13 mouse cellular contexts compared by ENCODE assay signal in genomic region chr5:136312566-136312965, GRCm38 (mm10).
DNase-seq lines count a peak whose midpoint lies in the region; ATAC-seq and TF ChIP-seq lines count a peak whose summit lies in the region.
"Had no signal": no experiment of that assay in that cellular context is flagged by ENCODE, and none has a peak within 500 bp of the region (broad histone marks: within the 10 kb centered on the region; RNA-seq: fewer than 3 reads in every experiment).

No protein-coding gene starts in this region.

- H3K9ac ChIP-seq in stomach, embryonic 16.5 days (ENCODE audit: low read length) = no peak overlapping the region
- H3K9ac ChIP-seq in stomach, postnatal 0 days (ENCODE audit: low read length) = no peak overlapping the region
- H3K9ac ChIP-seq: embryonic facial prominence, embryonic 12.5 days had no signal

- H3K27ac ChIP-seq in stomach, embryonic 16.5 days (ENCODE audit: low read length) = 0 out of 2 replicates have a peak overlapping the region, but pooled peaks have one; percentile 1
- H3K27ac ChIP-seq in stomach, postnatal 0 days (replicated peaks) = no peak overlapping the region
- H3K27ac ChIP-seq: embryonic facial prominence, embryonic 12.5 days; heart, adult 2 months had no signal

- no peak for TF ChIP-seq EP300 in stomach, postnatal 0 days (optimal IDR thresholded peaks at IDR 0.05)

- no peak overlapping the region for H3K4me2 ChIP-seq in stomach, embryonic 16.5 days (ENCODE audit: low read depth, low read length)
- no peak overlapping the region for H3K4me2 ChIP-seq in stomach, postnatal 0 days (replicated peaks; ENCODE audit: low read depth)
- H3K4me2 ChIP-seq: embryonic facial prominence, embryonic 12.5 days; liver, embryonic 11.5 days; midbrain, embryonic 11.5 days had no signal

- peaks cover 4% of the 10 kb centered on the region for H3K4me1 ChIP-seq in stomach, embryonic 16.5 days (ENCODE audit: control insufficient read depth, insufficient read depth, low read length)
- no peaks in the 10 kb centered on the region for H3K4me1 ChIP-seq in stomach, postnatal 0 days (replicated peaks; ENCODE audit: control insufficient read depth, insufficient read depth)
- H3K4me1 ChIP-seq: embryonic facial prominence, embryonic 12.5 days had no signal

- DNase-seq in cerebellum, adult 11 months = peak; percentile 29
- DNase-seq in cerebellum, adult 8-10 months = no peak
- peak; percentile 23 to 55 for DNase-seq in kidney, postnatal 25 days
- no peak for DNase-seq in kidney, postnatal 4 days
- no peak for DNase-seq in stomach, postnatal 0 days (ENCODE audit: low spot score)
- peak; percentile 56 for DNase-seq in gastrocnemius, postnatal 25 days
- DNase-seq in spleen, postnatal 4 days (ENCODE audit: low spot score in 2 of 2) = no peak
- DNase-seq: right cerebral cortex, adult 18-20 months had no signal

- H3K36me3 ChIP-seq in stomach, embryonic 16.5 days (ENCODE audit: control insufficient read depth, insufficient read depth, low read length) = peaks cover 16% of the 10 kb centered on the region
- peaks cover 13% of the 10 kb centered on the region for H3K36me3 ChIP-seq in stomach, postnatal 0 days (ENCODE audit: control insufficient read depth, insufficient read depth, low read length)

- H3K27me3 ChIP-seq in stomach, embryonic 16.5 days (ENCODE audit: control insufficient read depth, insufficient read depth, low read length) = no peaks in the 10 kb centered on the region
- H3K27me3 ChIP-seq in stomach, postnatal 0 days (ENCODE audit: control insufficient read depth, insufficient read depth, low read length) = no peaks in the 10 kb centered on the region
- H3K27me3 ChIP-seq: embryonic facial prominence, embryonic 12.5 days had no signal

- WGBS in stomach, embryonic 16.5 days = 92% methylated on average over 14 of the region's 14 CpGs
- 90% methylated on average over 14 of the region's 14 CpGs for WGBS in stomach, postnatal 0 days

- ATAC-seq in stomach, embryonic 16.5 days (ENCODE audit: insufficient read depth, low FRiP score) = no peak
- no peak for ATAC-seq in stomach, postnatal 0 days (ENCODE audit: low FRiP score, low TSS enrichment)

- no peak overlapping the region for H3K4me3 ChIP-seq in stomach, embryonic 16.5 days (replicated peaks; ENCODE audit: low read length)
- no peak overlapping the region for H3K4me3 ChIP-seq in stomach, postnatal 0 days (ENCODE audit: low read depth, low read length)
- H3K4me3 ChIP-seq: embryonic facial prominence, embryonic 12.5 days; heart, adult 2 months had no signal

- H3K9me3 ChIP-seq in stomach, embryonic 16.5 days (replicated peaks; ENCODE audit: control insufficient read depth, low read length) = no peaks in the 10 kb centered on the region
- H3K9me3 ChIP-seq in stomach, postnatal 0 days (ENCODE audit: control insufficient read depth, low read length) = no peaks in the 10 kb centered on the region
- H3K9me3 ChIP-seq: embryonic facial prominence, embryonic 12.5 days had no signal

- TF ChIP-seq CTCF in stomach, postnatal 0 days (IDR thresholded peaks at IDR 0.05; ENCODE audit: low read depth) = no peak

Comparison
In these comparisons a context has a peak if more than half of its experiments do, and no peak if none do; other contexts are left out.
1. DNase-seq: peak in cerebellum, adult 11 months (single experiment), kidney, postnatal 25 days (2 of 2) and gastrocnemius, postnatal 25 days (single experiment); none in cerebellum, adult 8-10 months (single experiment), kidney, postnatal 4 days (0 of 2), stomach, postnatal 0 days (single experiment) and spleen, postnatal 4 days (0 of 2).